Mouse (Mus musculus) thymus, adult 2 months (tissue): ENCODE measurements around the gene Mybph. TPM values are rescaled to one million over a fixed set of nuclear protein-coding genes. Genes with fewer than 3 reads are reported as not detected.

Experiments
- DNase-seq: peaks from one replicate; pipeline ENCODE4 v3.0.0; 2021
- H3K27ac ChIP-seq: fragments of 200-500 bp; 2 replicates; pipeline ENCODE4 v1.5.1; 2012; ENCODE audit warnings: low read length, control low read depth; ENCODE audit not compliant: control insufficient read depth, insufficient read depth
- H3K27me3 ChIP-seq: fragments of 200-500 bp; 2 replicates; pipeline ENCODE4 v1.6.1; 2012; ENCODE audit warnings: mild to moderate bottlenecking, low read length, moderate library complexity, mixed read lengths; ENCODE audit not compliant: control insufficient read depth, insufficient read depth
- H3K36me3 ChIP-seq: fragments of 200-500 bp; 2 replicates; pipeline ENCODE4 v1.6.1; 2012; ENCODE audit warnings: mild to moderate bottlenecking, low read length, moderate library complexity; ENCODE audit not compliant: control insufficient read depth, insufficient read depth
- H3K4me1 ChIP-seq: fragments of 200-500 bp; replicated peaks from 2 replicates; pipeline ENCODE4 v1.6.1; 2012; ENCODE audit warnings: low read length; ENCODE audit not compliant: control insufficient read depth, insufficient read depth
- H3K4me3 ChIP-seq: fragments of 200-500 bp; 2 replicates; pipeline ENCODE4 v1.5.1; 2012; ENCODE audit warnings: mild to moderate bottlenecking, low read length, control low read depth, moderate library complexity; ENCODE audit not compliant: control insufficient read depth, insufficient read depth
- CTCF ChIP-seq: fragments of 200-500 bp; IDR thresholded peaks from 2 replicates; pipeline ENCODE4 v1.5.1; 2012; ENCODE audit warnings: mild to moderate bottlenecking, control low read depth, low read length, moderate library complexity, borderline replicate concordance; ENCODE audit not compliant: control insufficient read depth, poor library complexity, insufficient read depth; ENCODE audit errors: extremely low read depth
- POLR2A ChIP-seq: fragments of 200-500 bp; IDR thresholded peaks from 2 replicates; pipeline ENCODE4 v1.6.1; 2012; ENCODE audit warnings: mild to moderate bottlenecking, low read length, control low read depth, moderate library complexity; ENCODE audit not compliant: control insufficient read depth, poor library complexity, insufficient read depth; ENCODE audit errors: extremely low read depth
- WGBS: fragments of 180-500 bp; shearing (Covaris S2); methylation state at CpG from one replicate; pipeline ENCODE4 v1.1.7; 2018; 5-methylcytosine and 5-hydroxymethylcytosine counted together
- polyA plus RNA-seq: library from polyadenylated mRNA; depleted of rRNA; stranded (reverse); fragments of >200 nt; gene quantifications from 2 replicates; pipeline ENCODE4 v1.2.3, GENCODE M21; 2012

Gene Mybph
- polyA plus RNA-seq, 1 experiment = 0.35 TPM

- no peak for DNase-seq
- Histone ChIP-seq H3K27ac (no peak overlapping the region), H3K4me1 (peaks cover 12% of the 10 kb centered on the region), H3K36me3 (no peaks in the 10 kb centered on the region), H3K4me3 (no peak overlapping the region), H3K27me3 (no peaks in the 10 kb centered on the region)
- TF ChIP-seq CTCF = no peak
- no peak for TF ChIP-seq POLR2A
- 76% methylated on average over 16 of the region's 16 CpGs for WGBS
Measured at GRCm38 (mm10) chr1:134194298-134195022, 1.2 kb downstream of the Mybph start.

- Histone ChIP-seq H3K27ac (no peak overlapping the region), H3K4me1 (peaks cover 12% of the 10 kb centered on the region), H3K4me3 (no peak overlapping the region), H3K36me3 (no peaks in the 10 kb centered on the region), H3K27me3 (no peaks in the 10 kb centered on the region)
- no peak for DNase-seq
- TF ChIP-seq POLR2A (no peak), CTCF (no peak)
- WGBS = 48% methylated on average over 2 of the region's 2 CpGs
Measured at GRCm38 (mm10) chr1:134195117-134195516, 1.9 kb downstream of the Mybph start.

GRCm38 (mm10) chr1:134195571-134195970 lies 2.3 kb downstream of the Mybph start:
- no peaks in the 10 kb centered on the region for H3K27me3 ChIP-seq
- H3K27ac ChIP-seq = no peak overlapping the region; the same call in 1 of the 2 replicates

GRCm38 (mm10) chr1:134195979-134196378 lies 2.7 kb downstream of the Mybph start:
- Histone ChIP-seq H3K36me3 (no peaks in the 10 kb centered on the region), H3K4me1 (peaks cover 12% of the 10 kb centered on the region), H3K27ac (peak overlapping the region; percentile 6; the same call in 1 of the 2 replicates), H3K4me3 (no peak overlapping the region), H3K27me3 (no peaks in the 10 kb centered on the region)
- WGBS = 44% methylated on average over 4 of the region's 4 CpGs
- TF ChIP-seq POLR2A = no peak
- no peak for TF ChIP-seq CTCF
- no peak for DNase-seq

More at GRCm38 (mm10) chr1:134195571-134195970, 2.3 kb downstream of the Mybph start:
- WGBS = 10% methylated on average over 3 of the region's 3 CpGs
- DNase-seq = no peak
- Histone ChIP-seq H3K4me1 (peaks cover 12% of the 10 kb centered on the region), H3K4me3 (no peak overlapping the region), H3K36me3 (no peaks in the 10 kb centered on the region)
- TF ChIP-seq POLR2A = no peak
- TF ChIP-seq CTCF = no peak

DNA sequence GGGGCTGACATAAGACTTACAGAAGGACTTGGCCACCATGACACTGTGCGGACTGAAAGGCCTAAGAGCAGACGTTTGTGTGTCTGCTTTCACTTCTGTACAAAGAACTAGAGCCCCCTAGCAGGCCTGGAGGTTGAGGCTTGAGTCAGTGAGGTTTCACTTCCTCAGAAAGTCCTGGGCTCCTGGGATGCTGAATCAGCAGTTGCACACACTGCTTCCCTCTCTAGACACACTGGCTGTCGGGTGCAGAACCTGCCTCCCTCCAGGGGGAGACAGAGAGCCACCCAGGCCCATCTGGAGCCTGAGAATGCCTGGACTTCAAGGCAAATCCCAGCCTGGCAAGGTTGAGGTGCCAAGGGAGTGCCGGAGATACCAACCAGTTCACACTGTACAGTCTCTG lies 3.1 kb downstream of the Mybph start:
- H3K4me3 ChIP-seq = no peak overlapping the region
- H3K4me1 ChIP-seq = peaks cover 12% of the 10 kb centered on the region
- DNase-seq = peak; percentile 44
- WGBS = 29% methylated on average over 4 of the region's 4 CpGs
- H3K36me3 ChIP-seq = no peaks in the 10 kb centered on the region
- TF ChIP-seq CTCF (0 out of 2 replicates have a peak, but pooled peaks have one; percentile 41), POLR2A (no peak)
- no peak overlapping the region for H3K27ac ChIP-seq
- no peaks in the 10 kb centered on the region for H3K27me3 ChIP-seq

- WGBS = 95% methylated on average over 15 of the region's 15 CpGs
- Histone ChIP-seq H3K4me3 (no peak overlapping the region), H3K27ac (no peak overlapping the region), H3K4me1 (peaks cover 12% of the 10 kb centered on the region), H3K36me3 (no peaks in the 10 kb centered on the region), H3K27me3 (no peaks in the 10 kb centered on the region)
- DNase-seq = no peak
- TF ChIP-seq POLR2A (no peak), CTCF (no peak)
Measured at GRCm38 (mm10) chr1:134197325-134197982, 4.2 kb downstream of the Mybph start.
